Mouse (Mus musculus) cerebellum, adult 2 months (tissue): ENCODE data around the gene Crim1.

Experiments used
- CTCF ChIP-seq: fragments of 200-500 bp; IDR thresholded peaks from 2 replicates; pipeline ENCODE4 v1.5.1; 2011; ENCODE audit warnings: low read depth, mild to moderate bottlenecking, control low read depth, low read length, moderate library complexity, borderline replicate concordance; ENCODE audit not compliant: insufficient read depth
- POLR2A ChIP-seq: fragments of 200-500 bp; IDR thresholded peaks from 2 replicates; pipeline ENCODE4 v1.6.1; 2011; ENCODE audit warnings: low read length, control low read depth, borderline replicate concordance; ENCODE audit not compliant: insufficient read depth

DNA sequence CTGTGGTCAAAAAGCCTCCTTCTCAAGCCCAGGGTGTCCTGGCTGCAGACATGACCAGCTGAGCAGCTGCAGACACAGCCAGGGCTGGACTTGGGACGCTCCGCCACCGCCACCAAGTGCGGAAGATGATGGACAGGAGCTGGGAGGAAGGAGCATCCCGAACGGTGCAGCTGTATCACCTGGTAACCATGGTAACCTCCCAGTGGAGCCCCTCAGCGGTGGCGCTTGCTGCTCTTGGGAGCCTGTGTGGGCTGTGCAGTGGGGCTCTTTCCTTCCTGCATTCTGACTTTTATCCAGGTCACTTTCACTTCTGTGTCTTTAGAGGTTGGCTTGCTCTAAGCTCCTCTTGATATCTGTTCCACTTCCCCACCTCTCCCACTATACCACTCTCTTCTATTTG is 54.2 kb downstream of the Crim1 start:
- TF ChIP-seq CTCF (no peak), POLR2A (no peak)
